Mouse (Mus musculus): ENCODE measurements around the gene Rab11a.
"Not testable (repeated sequence)": the region's sequence is repeated elsewhere in the genome, so short reads cannot be mapped to it uniquely, and the experiment has no call there.

- TF ChIP-seq CTCF (IDR thresholded peaks at IDR 0.05; ENCODE audit: low read depth); EP300 (optimal IDR thresholded peaks at IDR 0.05): not testable (repeated sequence)
Observed at GRCm38 (mm10) chr9:64734992-64735391, 2.6 kb downstream of the Rab11a start.
